Mouse (Mus musculus) G1E (cell line): ENCODE measurements around the gene Orai1. TPM values are rescaled to one million over a fixed set of nuclear protein-coding genes. Genes with fewer than 3 reads are reported as not detected.
A peak's percentile ranks its signal among the peaks of the same experiment; 100 is the strongest.

Experiments used
- ATAC-seq: 2 replicates; pipeline ENCODE4 v1.8.0; 2016; ENCODE audit warnings: mild to moderate bottlenecking; ENCODE audit not compliant: insufficient number of reproducible peaks, poor library complexity, low FRiP score, severe bottlenecking; ENCODE audit errors: extremely low read depth
- DNase-seq: peaks from one replicate; pipeline ENCODE4 v3.0.0; 2012; ENCODE audit warnings: low spot score
- H3K27me3 ChIP-seq: 2 replicates; pipeline ENCODE4 v1.6.1; 2012; ENCODE audit warnings: mild to moderate bottlenecking, low read length, inconsistent platforms; ENCODE audit not compliant: insufficient read depth
- H3K36me3 ChIP-seq: replicated peaks from 2 replicates; pipeline ENCODE3; 2012; ENCODE audit warnings: mild to moderate bottlenecking, inconsistent platforms
- H3K4me1 ChIP-seq: 2 replicates; pipeline ENCODE4 v1.6.1; 2012; ENCODE audit warnings: low read depth, low read length, inconsistent platforms, mixed read lengths; ENCODE audit not compliant: insufficient read depth
- H3K4me3 ChIP-seq: 2 replicates; pipeline ENCODE4 v1.5.1; 2012; ENCODE audit warnings: low read depth, mild to moderate bottlenecking, inconsistent platforms, low read length, moderate library complexity, mixed read lengths
- H3K9me3 ChIP-seq: replicated peaks from 2 replicates; pipeline ENCODE4 v1.6.1; 2012; ENCODE audit warnings: inconsistent platforms
- CTCF ChIP-seq: IDR thresholded peaks from 2 replicates; pipeline ENCODE4 v1.5.1; 2012; ENCODE audit warnings: low read depth, low read length, inconsistent platforms, mixed read lengths
- GATA1 ChIP-seq: IDR thresholded peaks from 2 replicates; pipeline ENCODE4 v1.6.1; 2012; ENCODE audit warnings: borderline replicate concordance, low read length, inconsistent platforms, mixed read lengths
- GATA2 ChIP-seq: IDR thresholded peaks from 2 replicates; pipeline ENCODE4 v1.6.1; 2012; ENCODE audit warnings: low read depth, low read length, inconsistent platforms, borderline replicate concordance
- POLR2AphosphoS5 ChIP-seq: IDR thresholded peaks from 2 replicates; pipeline ENCODE4 v1.6.1; 2012; ENCODE audit warnings: low read depth, low read length, inconsistent platforms; ENCODE audit not compliant: insufficient replicate concordance
- TAL1 ChIP-seq: conservative IDR thresholded peaks from 2 replicates; pipeline ENCODE4 v1.6.1; 2012; ENCODE audit warnings: low read depth, low read length, inconsistent platforms, mixed read lengths
- polyA plus RNA-seq: library from polyadenylated mRNA; stranded (reverse); fragments of >175 nt; gene quantifications from 2 replicates; pipeline ENCODE4 v1.2.3, GENCODE M21; 2012
- total RNA-seq, 2 experiments: library from RNA; stranded (forward) in 1 of 2; stranded (reverse) in 1 of 2; fragments of 200-1000 nt in 1 of 2; fragments of >200 nt in 1 of 2; fragmentation: Nextera tagmentation in 1 of 2; gene quantifications; 2 replicates each; pipeline ENCODE4 v1.2.3; 2014 to 2017

Gene Orai1
- total and polyA plus RNA-seq, 3 experiments, result 7.1 to 18.1 (median 16.0) TPM

DNA sequence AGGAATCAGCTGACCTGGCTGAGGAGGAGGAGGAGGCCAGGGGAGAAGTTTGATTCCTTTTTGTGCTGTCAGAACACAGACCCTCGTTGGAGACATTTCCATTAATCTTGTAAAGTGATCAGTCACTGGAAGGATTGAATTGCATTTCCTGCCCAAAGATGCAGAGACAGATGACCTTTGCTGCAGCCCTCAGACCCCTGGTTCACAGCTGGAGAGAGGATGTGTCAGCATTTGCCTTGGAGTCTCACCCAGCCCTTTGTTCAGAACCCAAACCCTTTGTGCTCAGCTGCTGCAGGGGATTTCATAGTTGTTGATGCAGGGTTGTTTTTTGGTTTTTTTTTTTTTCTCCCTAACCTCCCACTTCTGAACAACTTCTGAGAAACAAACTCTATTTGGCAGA, 20.0 kb upstream of the Orai1 start:
- Histone ChIP-seq H3K36me3 (peaks cover 13% of the 10 kb centered on the region), H3K9me3 (no peaks in the 10 kb centered on the region), H3K4me1 (peaks cover 22% of the 10 kb centered on the region), H3K27me3 (no peaks in the 10 kb centered on the region), H3K4me3 (no peak overlapping the region)
- TF ChIP-seq TAL1 (no peak), GATA2 (no peak), GATA1 (no peak), CTCF (no peak), POLR2AphosphoS5 (no peak)
- DNase-seq, result no peak
- ATAC-seq, result no peak

DNA sequence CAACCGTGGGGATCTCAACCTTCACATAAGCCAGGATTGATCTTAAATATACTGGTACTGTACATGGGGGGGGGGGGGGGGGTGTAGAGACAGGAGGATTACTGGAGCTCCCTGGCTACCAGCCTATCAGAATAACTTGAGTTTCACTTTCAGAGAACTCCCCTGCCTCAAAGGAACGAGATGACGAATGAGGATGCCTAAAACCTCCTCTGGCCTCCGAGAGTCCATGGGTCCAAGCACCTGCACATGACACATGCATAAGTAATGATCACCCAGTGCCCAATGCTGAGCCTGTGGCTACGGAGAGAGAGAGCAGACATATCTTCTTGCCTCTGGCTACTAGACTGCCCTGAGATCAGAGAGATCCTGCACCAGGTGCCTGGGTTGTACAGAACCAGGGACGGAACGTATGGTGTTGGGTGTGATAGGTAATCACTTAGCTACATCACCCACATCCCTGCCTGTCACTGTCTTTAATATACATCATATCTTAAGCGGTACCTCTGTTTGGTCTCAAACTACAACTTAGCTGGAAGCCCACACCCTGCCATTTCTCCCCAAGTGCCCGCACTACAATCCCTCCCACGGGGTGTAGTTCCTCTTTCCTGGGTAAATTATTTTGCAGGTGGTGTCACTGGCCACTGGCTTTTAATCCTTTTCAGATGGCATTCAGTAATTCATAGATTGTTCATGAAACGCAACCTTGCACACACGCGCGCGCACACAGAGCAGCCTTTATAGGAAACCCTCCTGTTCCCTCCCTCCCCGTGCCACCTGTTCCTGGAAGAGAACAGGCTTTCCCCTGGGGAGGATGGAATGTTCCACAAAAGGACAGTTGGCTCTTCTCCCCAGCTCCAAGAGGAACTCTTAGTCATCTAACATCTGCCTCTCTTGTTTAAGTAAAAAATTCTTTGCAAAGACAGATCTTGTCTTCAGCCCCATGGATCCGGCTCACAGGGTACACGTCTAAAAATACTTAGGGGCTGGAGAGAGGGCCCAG, 17.4 kb upstream of the Orai1 start:
- no peak overlapping the region for H3K4me3 ChIP-seq
- peaks cover 4% of the 10 kb centered on the region for H3K4me1 ChIP-seq
- ATAC-seq, result no peak
- 0 out of 2 replicates have a peak, but pooled peaks cover 9% of the 10 kb centered on the region for H3K27me3 ChIP-seq
- no peak for DNase-seq
- TF ChIP-seq GATA1 (no peak), POLR2AphosphoS5 (no peak), GATA2 (no peak), CTCF (no peak), TAL1 (no peak)
- H3K36me3 ChIP-seq, result peaks cover 13% of the 10 kb centered on the region
- H3K9me3 ChIP-seq, result no peaks in the 10 kb centered on the region

DNA sequence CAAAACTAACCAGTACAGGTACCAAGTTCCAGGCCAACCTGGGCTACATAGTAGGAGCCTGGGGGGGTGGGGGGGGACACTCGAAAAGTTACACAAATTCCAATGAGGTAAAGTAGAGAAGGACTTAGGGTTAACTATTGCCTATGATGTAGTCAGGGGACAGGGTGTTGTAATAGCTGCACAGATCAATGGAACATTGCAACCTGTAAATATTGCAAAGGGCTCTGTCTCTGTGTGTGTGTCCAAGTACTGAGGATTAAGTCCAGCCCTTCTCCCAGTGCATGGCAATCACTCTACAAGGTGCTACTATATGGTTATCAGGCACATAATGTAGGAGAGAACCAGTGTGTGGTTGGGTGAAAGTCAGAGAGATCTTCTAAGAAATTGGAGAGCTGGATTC, 14.0 kb upstream of the Orai1 start:
- DNase-seq (no peak), ATAC-seq (no peak)
- peaks cover 5% of the 10 kb centered on the region for H3K36me3 ChIP-seq
- no peak overlapping the region for H3K4me3 ChIP-seq
- TF ChIP-seq POLR2AphosphoS5, result no peak
- no peak for TF ChIP-seq TAL1
- no peak for TF ChIP-seq GATA1
- H3K27me3 ChIP-seq, result peaks cover 28% of the 10 kb centered on the region
- no peaks in the 10 kb centered on the region for H3K9me3 ChIP-seq
- H3K4me1 ChIP-seq, result peaks cover 19% of the 10 kb centered on the region

DNA sequence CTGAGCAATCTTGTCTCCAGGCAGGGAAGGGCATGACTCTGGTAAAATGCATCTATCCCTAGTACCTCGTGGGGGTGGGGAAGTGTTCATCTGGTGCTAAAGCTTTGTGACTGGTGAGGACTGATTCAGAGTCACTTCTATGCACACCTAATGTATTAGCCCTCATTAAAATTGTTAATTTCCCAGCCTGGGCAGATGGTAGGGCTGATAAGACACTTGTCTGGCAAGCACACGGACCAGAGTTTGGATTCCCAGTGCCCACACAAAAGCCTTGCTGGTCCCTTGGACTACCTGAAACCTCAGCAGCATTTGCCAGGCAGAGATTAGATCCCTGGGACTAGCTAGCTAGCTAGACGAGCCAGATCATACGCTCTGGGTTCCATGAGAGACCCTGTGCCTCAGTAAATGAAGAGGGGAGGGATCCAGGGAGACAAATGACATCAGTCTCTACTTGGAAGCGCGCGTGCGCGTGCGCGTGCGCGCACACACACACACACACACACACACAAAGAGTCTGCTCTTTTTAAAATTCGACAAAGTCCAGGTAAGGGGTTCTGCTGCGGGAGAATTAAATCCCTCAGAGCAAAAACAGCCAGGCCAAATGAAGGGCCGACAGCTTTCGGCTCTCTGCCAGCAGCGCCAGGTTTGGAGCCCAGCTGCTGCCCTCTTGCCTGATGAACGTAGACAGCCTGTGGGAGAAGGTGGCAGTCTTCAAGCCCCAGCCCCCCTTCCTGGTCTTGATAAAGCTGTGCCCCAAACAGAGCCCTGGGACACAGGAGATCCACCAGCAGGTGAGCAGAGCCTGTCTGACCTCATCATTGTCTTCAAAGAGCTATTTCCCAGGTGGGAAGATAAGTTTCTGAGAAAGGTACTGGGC, 8.9 kb upstream of the Orai1 start:
- TF ChIP-seq GATA2 (no peak), TAL1 (0 out of 2 replicates have a peak, but pooled peaks have one; percentile 6)
- DNase-seq (no peak), ATAC-seq (no peak)
- H3K36me3 ChIP-seq, result no peaks in the 10 kb centered on the region
- H3K9me3 ChIP-seq, result no peaks in the 10 kb centered on the region
- H3K27me3 ChIP-seq, result peaks cover 68% of the 10 kb centered on the region
- no peak overlapping the region for H3K4me3 ChIP-seq
- H3K4me1 ChIP-seq, result peaks cover 20% of the 10 kb centered on the region

DNA sequence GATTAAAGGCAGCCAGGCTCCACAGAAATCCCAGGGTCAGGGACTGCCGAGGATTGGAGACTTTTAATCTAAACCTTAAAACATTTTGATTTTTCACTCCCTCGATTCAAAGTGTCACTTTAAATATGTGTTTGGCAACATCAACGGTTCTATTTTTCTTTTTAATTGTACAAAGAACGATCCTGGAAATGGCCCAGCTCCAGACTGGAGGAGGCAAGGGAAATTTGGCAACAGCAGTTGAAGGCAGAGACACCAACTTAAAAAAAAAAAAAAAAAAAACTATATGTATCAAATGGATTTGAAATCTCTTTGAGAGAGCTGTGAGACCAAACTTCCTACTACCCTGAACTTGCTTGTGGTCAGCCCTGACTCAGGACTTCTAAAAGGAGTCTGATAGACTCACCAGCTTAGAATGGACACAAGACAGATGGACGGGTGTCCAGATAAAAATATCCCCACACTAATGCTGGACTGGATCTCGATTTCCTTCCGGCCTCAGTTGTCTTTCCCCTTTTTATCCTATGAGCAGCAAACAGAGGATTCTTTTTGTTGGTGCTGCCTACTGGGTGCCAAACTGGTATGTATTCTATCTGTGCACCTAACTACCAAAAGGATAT, 5.9 kb upstream of the Orai1 start:
- Histone ChIP-seq H3K27me3 (peaks cover 53% of the 10 kb centered on the region), H3K4me1 (peaks cover 21% of the 10 kb centered on the region), H3K4me3 (no peak overlapping the region), H3K36me3 (no peaks in the 10 kb centered on the region), H3K9me3 (no peaks in the 10 kb centered on the region)
- TF ChIP-seq TAL1 (no peak), POLR2AphosphoS5 (no peak), GATA2 (no peak), CTCF (no peak), GATA1 (no peak)
- DNase-seq, result no peak
- ATAC-seq, result no peak

DNA sequence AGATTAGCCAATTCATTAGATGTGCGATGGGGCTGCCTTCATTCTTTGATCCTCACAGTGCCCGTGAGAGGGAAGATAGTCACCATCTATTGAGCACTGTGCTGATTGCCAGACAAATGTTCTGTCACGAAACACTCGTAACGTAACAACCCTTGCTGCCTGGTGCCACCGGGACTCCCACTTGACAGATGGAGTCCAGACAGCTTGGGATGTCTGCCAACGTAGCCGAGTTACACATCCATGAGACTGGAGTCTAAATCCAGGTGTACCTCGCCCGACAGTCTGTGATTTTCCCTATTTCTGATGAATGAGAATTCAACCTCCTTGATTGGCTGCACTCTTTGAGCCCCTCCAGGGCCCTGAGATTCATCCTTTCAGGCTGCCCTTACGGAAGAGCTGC, 5.0 kb upstream of the Orai1 start:
- no peak overlapping the region for H3K4me3 ChIP-seq
- H3K4me1 ChIP-seq, result peaks cover 27% of the 10 kb centered on the region
- no peak for ATAC-seq
- H3K36me3 ChIP-seq, result no peaks in the 10 kb centered on the region
- no peak for DNase-seq
- H3K27me3 ChIP-seq, result peaks cover 50% of the 10 kb centered on the region
- no peaks in the 10 kb centered on the region for H3K9me3 ChIP-seq
- TF ChIP-seq TAL1 (no peak), GATA2 (no peak), CTCF (no peak), GATA1 (no peak), POLR2AphosphoS5 (no peak)
